Mouse (Mus musculus): ENCODE measurements around the gene Olfr1202.

DNA sequence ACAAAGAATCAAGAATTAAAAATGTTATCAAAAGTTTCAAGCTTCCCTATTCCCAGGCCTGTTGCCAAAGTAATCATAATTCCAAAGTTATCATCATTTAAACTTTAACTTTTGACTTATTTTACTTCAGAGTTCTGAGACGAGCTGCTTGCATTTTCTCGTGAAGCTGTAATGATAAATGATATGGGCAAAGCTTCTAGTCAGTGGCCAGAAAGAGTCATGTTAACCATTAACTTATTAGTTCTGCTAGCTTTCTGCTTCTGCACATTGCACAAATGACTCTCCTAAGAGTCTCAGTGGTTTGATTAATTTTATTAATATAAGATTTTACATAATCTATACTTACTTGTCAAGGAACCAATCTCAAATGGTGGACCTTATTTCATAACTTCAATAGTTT, 24.2 kb downstream of the Olfr1202 start:
- TF ChIP-seq POLR2A (IDR thresholded peaks at IDR 0.05; ENCODE audit: low read depth, low read length) (no peak), CTCF (conservative IDR thresholded peaks at IDR 0.05; ENCODE audit: insufficient read depth, insufficient read length, low read depth, low read length) (no peak)

Measured in kidney, adult 2 months (tissue).